Mouse (Mus musculus): ENCODE measurements at regions not wholly inside any gene's neighbourhood (a gene's known extent, or its start where the extent isn't known, plus 50 kb on each side); places are given as distances from the start of the nearest gene placed in this dataset.

DNA sequence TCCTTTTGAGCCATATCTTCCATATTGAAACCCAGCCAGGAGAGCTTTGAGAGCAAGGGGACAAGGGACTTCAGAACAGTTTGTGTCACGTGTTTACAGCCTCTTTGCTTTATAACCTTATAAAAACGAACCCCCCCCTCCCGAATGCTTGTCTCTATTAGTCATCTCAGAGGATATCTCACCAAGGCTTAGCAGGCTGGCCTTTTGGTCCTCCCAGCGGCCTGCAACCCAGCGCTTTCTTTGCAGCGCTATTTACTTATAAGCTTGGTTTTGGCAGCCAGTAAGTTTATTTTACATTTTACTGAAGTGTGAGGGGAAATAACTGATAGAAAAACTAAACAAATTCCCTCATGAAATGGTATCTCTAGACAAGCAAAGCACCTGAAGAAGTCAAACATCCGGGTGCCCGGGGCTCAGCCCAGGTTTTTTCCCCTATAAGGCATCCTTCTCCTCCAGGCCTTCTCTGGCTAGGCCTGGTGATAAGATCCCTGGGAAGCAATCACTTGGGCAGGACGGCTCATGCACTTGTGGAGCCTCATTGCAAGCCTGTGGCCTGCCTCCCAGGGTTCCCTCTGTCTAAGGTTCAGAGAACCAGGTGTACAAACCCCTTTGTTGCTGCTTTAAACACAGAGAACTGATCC lies 442.0 kb upstream of the Id4 start:
- TF ChIP-seq POLR2A (IDR thresholded peaks at IDR 0.05; ENCODE audit: control insufficient read depth, low read depth, low read length): no peak
- no peak for TF ChIP-seq CTCF (IDR thresholded peaks at IDR 0.05; ENCODE audit: control insufficient read depth, insufficient read depth, insufficient replicate concordance, low read depth, low read length)
